15 mouse cellular contexts compared by ENCODE assay signal in genomic region chr3:96093509-96093908, GRCm38 (mm10). TPM values are rescaled to one million over a fixed set of nuclear protein-coding genes. Genes with fewer than 3 reads are reported as not detected.
DNase-seq lines count a peak whose midpoint lies in the region; ATAC-seq and TF ChIP-seq lines count a peak whose summit lies in the region.
"Had no signal": no experiment of that assay in that cellular context is flagged by ENCODE, and none has a peak within 500 bp of the region (broad histone marks: within the 10 kb centered on the region; RNA-seq: fewer than 3 reads in every experiment).

No protein-coding gene starts in this region.

- TF ChIP-seq EP300 in MEL (IDR thresholded peaks at IDR 0.05; ENCODE audit: low read depth in 1 of 2, low read length in 2 of 2) = peak; percentile 50 to 56

- no peaks in the 10 kb centered on the region for H3K9me3 ChIP-seq in hindbrain, postnatal 0 days (ENCODE audit: low read length)
- no peaks in the 10 kb centered on the region for H3K9me3 ChIP-seq in hindbrain, embryonic 11.5 days (ENCODE audit: control insufficient read depth, low read length)
- H3K9me3 ChIP-seq in MEL (replicated peaks; ENCODE audit: insufficient read depth, low read length) = no peaks in the 10 kb centered on the region
- H3K9me3 ChIP-seq in intestine, embryonic 14.5 days (ENCODE audit: control insufficient read depth, low read length) = no peaks in the 10 kb centered on the region
- H3K9me3 ChIP-seq: embryonic facial prominence, embryonic 10.5 days; neural tube, embryonic 15.5 days had no signal

- no peaks in the 10 kb centered on the region for H3K36me3 ChIP-seq in hindbrain, postnatal 0 days (ENCODE audit: insufficient read depth, low read length)
- no peaks in the 10 kb centered on the region for H3K36me3 ChIP-seq in hindbrain, embryonic 11.5 days (ENCODE audit: control insufficient read depth, insufficient read depth, low read length)
- peaks cover 0 to 9% of the 10 kb centered on the region in 2 experiments; a peak in 2 of 4 replicates for H3K36me3 ChIP-seq in MEL (ENCODE audit: control insufficient read depth in 1 of 2, insufficient read depth in 2 of 2, low read length in 2 of 2)
- H3K36me3 ChIP-seq in intestine, embryonic 14.5 days (ENCODE audit: control insufficient read depth, insufficient read depth, low read length) = no peaks in the 10 kb centered on the region
- H3K36me3 ChIP-seq: embryonic facial prominence, embryonic 10.5 days; neural tube, embryonic 15.5 days had no signal

- no peak overlapping the region for H3K4me2 ChIP-seq in hindbrain, postnatal 0 days (ENCODE audit: low read depth, low read length)
- no peak overlapping the region for H3K4me2 ChIP-seq in hindbrain, embryonic 11.5 days (replicated peaks; ENCODE audit: low read depth, low read length)
- H3K4me2 ChIP-seq in intestine, embryonic 14.5 days (ENCODE audit: low read length) = no peak overlapping the region; the same call in 1 of the 2 replicates
- H3K4me2 ChIP-seq: neural tube, embryonic 15.5 days had no signal

- no peak for TF ChIP-seq RAD21 in MEL (IDR thresholded peaks at IDR 0.05; ENCODE audit: low read depth, low read length)

- no peaks in the 10 kb centered on the region for H3K4me1 ChIP-seq in hindbrain, postnatal 0 days (ENCODE audit: insufficient read depth, low read length)
- H3K4me1 ChIP-seq in hindbrain, embryonic 11.5 days (replicated peaks; ENCODE audit: control insufficient read depth, insufficient read depth, low read length) = no peaks in the 10 kb centered on the region
- peaks cover 9 to 23% of the 10 kb centered on the region in 2 experiments for H3K4me1 ChIP-seq in MEL (ENCODE audit: control insufficient read depth in 1 of 2, insufficient read depth in 2 of 2, low read length in 2 of 2)
- H3K4me1 ChIP-seq in intestine, embryonic 14.5 days (replicated peaks; ENCODE audit: control insufficient read depth, insufficient read depth, low read length) = no peaks in the 10 kb centered on the region
- H3K4me1 ChIP-seq: embryonic facial prominence, embryonic 10.5 days; neural tube, embryonic 15.5 days had no signal

- no peaks in the 10 kb centered on the region for H3K79me2 ChIP-seq in MEL (ENCODE audit: control insufficient read depth, insufficient read depth, low read length, poor library complexity)

- no peak overlapping the region for H3K9ac ChIP-seq in hindbrain, postnatal 0 days (replicated peaks; ENCODE audit: low read length)
- no peak overlapping the region for H3K9ac ChIP-seq in hindbrain, embryonic 11.5 days (ENCODE audit: low read depth, low read length)
- no peak overlapping the region for H3K9ac ChIP-seq in MEL (ENCODE audit: control insufficient read depth, low read depth, low read length, poor library complexity, severe bottlenecking)
- no peak overlapping the region for H3K9ac ChIP-seq in intestine, embryonic 14.5 days (ENCODE audit: low read length)
- H3K9ac ChIP-seq: neural tube, embryonic 15.5 days had no signal

- H3K27ac ChIP-seq in hindbrain, postnatal 0 days = no peak overlapping the region
- H3K27ac ChIP-seq in hindbrain, embryonic 11.5 days (ENCODE audit: low read depth, low read length) = no peak overlapping the region
- no peak overlapping the region for H3K27ac ChIP-seq in MEL (ENCODE audit: control insufficient read depth, low read depth, low read length)
- H3K27ac ChIP-seq in intestine, embryonic 14.5 days (ENCODE audit: low read depth) = no peak overlapping the region
- H3K27ac ChIP-seq: embryonic facial prominence, embryonic 10.5 days; left cerebral cortex, adult 2 months; macrophage; neural tube, embryonic 15.5 days had no signal

- TF ChIP-seq POLR2A in MEL (IDR thresholded peaks at IDR 0.05; ENCODE audit: control insufficient read depth in 1 of 2, insufficient read depth in 1 of 2, low read depth in 1 of 2, low read length in 2 of 2, poor library complexity in 1 of 2) = no peak

- H3K27me3 ChIP-seq in hindbrain, postnatal 0 days (ENCODE audit: insufficient read depth, low read length) = no peaks in the 10 kb centered on the region
- no peaks in the 10 kb centered on the region for H3K27me3 ChIP-seq in hindbrain, embryonic 11.5 days (ENCODE audit: control insufficient read depth, insufficient read depth, low read length)
- no peaks in the 10 kb centered on the region for H3K27me3 ChIP-seq in MEL (ENCODE audit: control insufficient read depth in 1 of 2, insufficient read depth in 2 of 2, low read length in 2 of 2)
- H3K27me3 ChIP-seq in intestine, embryonic 14.5 days (replicated peaks; ENCODE audit: control insufficient read depth, insufficient read depth, low read length) = no peaks in the 10 kb centered on the region
- H3K27me3 ChIP-seq: neural tube, embryonic 15.5 days had no signal

- no peak for ATAC-seq in hindbrain, postnatal 0 days
- ATAC-seq in hindbrain, embryonic 11.5 days (ENCODE audit: low FRiP score) = no peak
- 0 out of 2 replicates have a peak, but pooled peaks have one; percentile 45 for ATAC-seq in intestine, embryonic 14.5 days (replicated peaks; ENCODE audit: low FRiP score, low TSS enrichment, low read depth)

- 67% methylated on average over 13 of the region's 13 CpGs for whole genome bisulfite sequencing in hindbrain, postnatal 0 days
- WGBS in hindbrain, embryonic 11.5 days = 71% methylated on average over 13 of the region's 13 CpGs
- 64% methylated on average over 13 of the region's 13 CpGs for WGBS in intestine, embryonic 14.5 days

- no peak overlapping the region for H3K4me3 ChIP-seq in hindbrain, postnatal 0 days (ENCODE audit: low read length)
- no peak overlapping the region for H3K4me3 ChIP-seq in hindbrain, embryonic 11.5 days (ENCODE audit: low read depth, low read length)
- peak overlapping the region; percentile 45 to 47 for H3K4me3 ChIP-seq in MEL (ENCODE audit: control insufficient read depth in 1 of 2, insufficient read depth in 1 of 2, low read depth in 2 of 2, low read length in 2 of 2)
- H3K4me3 ChIP-seq in intestine, embryonic 14.5 days (ENCODE audit: low read depth, low read length) = no peak overlapping the region
- H3K4me3 ChIP-seq: embryonic facial prominence, embryonic 10.5 days; left cerebral cortex, adult 2 months; neural tube, embryonic 15.5 days had no signal

- TF ChIP-seq CTCF in hindbrain, postnatal 0 days (IDR thresholded peaks at IDR 0.05; ENCODE audit: low read depth) = peak; percentile 15; the same call in 1 of the 2 replicates
- TF ChIP-seq CTCF in MEL (IDR thresholded peaks at IDR 0.05 in 2 of 3, conservative IDR thresholded peaks at IDR 0.05 in 1 of 3; ENCODE audit: control insufficient read depth in 1 of 3, insufficient read depth in 1 of 3, low read depth in 2 of 3, low read length in 3 of 3, poor library complexity in 1 of 3, severe bottlenecking in 1 of 3) = peak in 2 of 3 experiments; percentile 23 to 44; a peak in 4 of 6 replicates

- no peak for DNase-seq in hindbrain, postnatal 0 days (ENCODE audit: low spot score)
- no peak for DNase-seq in hindbrain, embryonic 11.5 days (ENCODE audit: low spot score)
- DNase-seq in CD4-positive helper T cell, adult 2 months (ENCODE audit: low read depth, low spot score) = peak; percentile 34
- DNase-seq in MEL (ENCODE audit: low read depth, low spot score) = peak; percentile 87
- peak; percentile 58 for DNase-seq in intestine, embryonic 14.5 days (ENCODE audit: low spot score)
- DNase-seq in ovary, postnatal 14 days (ENCODE audit: low spot score) = no peak
- no peak for DNase-seq in right cerebral cortex, adult 2 months (ENCODE audit: low spot score in 2 of 2)
- no peak for DNase-seq in embryo, embryonic 10.5 days (ENCODE audit: low spot score)
- DNase-seq: cerebellum, adult 9-10 months; right cerebral cortex, postnatal 25 days; thymus, postnatal 36 days had no signal

TF ChIP-seq in MEL, 35 proteins besides CTCF, POLR2A, EP300 and RAD21 (continues in another document):
- peak; percentile 28; the same call in 1 of the 2 replicates for TF ChIP-seq TCF12 (IDR thresholded peaks at IDR 0.05; ENCODE audit: low read depth, low read length)
- no peak for TF ChIP-seq KAT2A (conservative IDR thresholded peaks at IDR 0.05; ENCODE audit: low read depth, low read length)
- TF ChIP-seq MXI1 (IDR thresholded peaks at IDR 0.05; ENCODE audit: low read depth, low read length) = peak; percentile 34
- TF ChIP-seq ZNF384 (IDR thresholded peaks at IDR 0.05; ENCODE audit: low read depth, low read length) = no peak
- no peak for TF ChIP-seq POLR2AphosphoS2 (IDR thresholded peaks at IDR 0.05; ENCODE audit: low read length)
- TF ChIP-seq CHD1 (IDR thresholded peaks at IDR 0.05; ENCODE audit: low read depth, low read length) = 0 out of 2 replicates have a peak, but pooled peaks have one; percentile 67
- no peak for TF ChIP-seq CHD2 (IDR thresholded peaks at IDR 0.05; ENCODE audit: low read length)
- TF ChIP-seq HCFC1 (IDR thresholded peaks at IDR 0.05; ENCODE audit: low read depth, low read length) = 0 out of 2 replicates have a peak, but pooled peaks have one; percentile 20
- no peak for TF ChIP-seq E2F4 (IDR thresholded peaks at IDR 0.05; ENCODE audit: borderline replicate concordance, low read depth, low read length)
- no peak for TF ChIP-seq TAL1 (IDR thresholded peaks at IDR 0.05; ENCODE audit: low read length)
- peak; percentile 22 for TF ChIP-seq NELFE (IDR thresholded peaks at IDR 0.05; ENCODE audit: low read depth, low read length)
- TF ChIP-seq GATA1 (IDR thresholded peaks at IDR 0.05; ENCODE audit: low read depth, low read length) = peak; percentile 58
- no peak for TF ChIP-seq MYC (IDR thresholded peaks at IDR 0.05; ENCODE audit: low read depth, low read length)
- TF ChIP-seq RCOR1 (IDR thresholded peaks at IDR 0.05; ENCODE audit: low read depth, low read length) = peak; percentile 66; the same call in 1 of the 2 replicates

RNA-seq across cellular contexts. Expression of gene Otud7b, which starts 10.8 kb away (rescaled TPM):
- total RNA-seq in hindbrain, postnatal 0 days (2014; rRNA removed) = 10.1 and 23.6 TPM in 2 replicates
- 9.0 and 11.7 TPM in 2 replicates for polyA plus RNA-seq in hindbrain, postnatal 0 days (2015; fragmentation: Nextera tagmentation; extraction: Ambion mirVana)
- 10.0 and 10.8 TPM in 2 replicates for polyA plus RNA-seq in hindbrain, embryonic 11.5 days (2014; fragmentation: Nextera tagmentation; extraction: Ambion mirVana)
- total RNA-seq in MEL (2012; rRNA removed) = 25.8 and 27.5 TPM in 2 replicates
- polyA plus RNA-seq in MEL (2012; ENCODE audit: insufficient read depth in 1 of 2, insufficient read length in 2 of 2, low read depth in 1 of 2, low replicate concordance in 2 of 2, missing spikeins in 1 of 2) = 10 to 100 TPM; 17.9 to 24.4 TPM
- 14.0 and 14.8 TPM in 2 replicates for polyA plus RNA-seq in intestine, embryonic 14.5 days (2014; fragmentation: Nextera tagmentation; extraction: Ambion mirVana)

RNA-seq across cellular contexts. Expression of gene Vps45, which starts 35.2 kb away (rescaled TPM):
- total RNA-seq in hindbrain, postnatal 0 days (2014; rRNA removed) = 22.1 and 24.9 TPM in 2 replicates
- 59.3 and 61.8 TPM in 2 replicates for polyA plus RNA-seq in hindbrain, postnatal 0 days (2015; fragmentation: Nextera tagmentation; extraction: Ambion mirVana)
- 27.4 and 27.9 TPM in 2 replicates for polyA plus RNA-seq in hindbrain, embryonic 11.5 days (2014; fragmentation: Nextera tagmentation; extraction: Ambion mirVana)
- total RNA-seq in MEL (2012; rRNA removed) = 24.4 and 28.9 TPM in 2 replicates
- polyA plus RNA-seq in MEL (2012; ENCODE audit: insufficient read depth in 1 of 2, insufficient read length in 2 of 2, low read depth in 1 of 2, low replicate concordance in 2 of 2, missing spikeins in 1 of 2) = 10 to 100 TPM; 20.6 to 92.0 TPM
- polyA plus RNA-seq in intestine, embryonic 14.5 days (2014; fragmentation: Nextera tagmentation; extraction: Ambion mirVana) = 20.6 and 25.8 TPM in 2 replicates

Comparison
In these comparisons a context has a peak if more than half of its experiments do, and no peak if none do; other contexts are left out.
1. DNase-seq: peak in CD4-positive helper T cell, adult 2 months (single experiment), MEL (single experiment) and intestine, embryonic 14.5 days (single experiment); none in hindbrain, postnatal 0 days (single experiment), hindbrain, embryonic 11.5 days (single experiment), ovary, postnatal 14 days (single experiment), right cerebral cortex, adult 2 months (0 of 2) and embryo, embryonic 10.5 days (single experiment).
2. H3K4me3 ChIP-seq: peak in MEL (2 of 2); none in hindbrain, postnatal 0 days (single experiment), hindbrain, embryonic 11.5 days (single experiment) and intestine, embryonic 14.5 days (single experiment).